Mouse (Mus musculus) kidney, postnatal 14 days (tissue): ENCODE results near the gene Dok5.

Experiments
- DNase-seq: peaks from one replicate; pipeline ENCODE4 v3.0.0; 2022; ENCODE audit warnings: mixed read lengths

The Dok5 gene

DNA sequence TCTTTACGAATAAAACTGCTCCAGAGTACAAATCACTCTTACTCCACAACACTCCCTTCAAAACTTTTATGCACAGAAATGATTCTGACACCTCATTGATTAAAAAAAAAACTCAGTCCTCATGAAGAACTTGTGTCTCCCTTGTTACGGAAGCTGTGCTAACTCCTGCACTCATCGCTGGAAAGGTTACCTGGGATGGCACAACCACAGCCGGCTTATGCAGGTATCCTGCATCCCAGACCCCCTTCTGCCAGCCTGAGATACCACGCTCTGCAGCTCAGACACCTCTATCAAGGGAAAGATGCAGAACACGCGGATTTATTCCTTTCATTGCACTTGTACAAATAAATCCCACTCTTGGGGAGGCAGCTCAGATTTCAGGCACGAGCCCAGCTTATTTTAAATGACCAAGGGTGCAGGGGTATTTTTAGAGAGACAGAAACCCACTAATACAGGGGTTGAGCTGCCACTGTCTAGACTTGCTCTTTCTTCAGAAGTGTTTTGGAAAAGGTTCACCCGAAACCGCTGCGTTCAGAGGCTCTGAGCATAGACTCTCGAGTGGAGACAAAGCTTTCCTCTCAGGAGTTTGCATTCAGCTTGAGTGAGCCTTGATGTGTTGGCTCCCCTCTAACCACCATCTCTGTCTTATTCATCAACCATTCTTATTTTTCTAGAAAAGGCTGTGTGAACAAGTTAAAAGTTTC lies 76.1 kb downstream of the Dok5 start:
- no peak for DNase-seq

DNA sequence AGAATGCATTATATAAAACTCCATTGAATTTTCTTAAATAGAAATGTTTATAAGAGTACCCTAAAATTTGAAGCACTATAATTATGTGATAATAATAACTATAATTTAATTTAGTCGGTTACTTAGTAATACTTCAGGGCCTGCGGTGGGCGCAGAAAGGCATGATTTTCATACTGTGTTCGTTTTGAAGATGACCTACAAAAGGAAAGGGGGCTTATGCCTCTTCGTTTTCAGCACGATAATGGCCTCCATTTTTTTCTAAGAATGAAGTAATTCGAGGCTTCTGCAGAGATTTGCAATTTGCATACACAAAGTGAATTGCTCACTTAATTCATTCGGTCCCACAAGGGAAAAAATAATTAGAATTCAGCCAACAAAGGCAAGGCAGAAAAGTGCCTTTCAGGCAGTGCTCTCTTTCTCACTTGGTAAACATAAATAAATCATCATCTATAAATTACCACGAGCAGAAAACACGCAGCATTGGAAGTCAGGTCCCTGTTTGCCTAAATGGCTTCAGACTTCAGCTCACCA lies 76.7 kb downstream of the Dok5 start:
- no peak for DNase-seq

DNA sequence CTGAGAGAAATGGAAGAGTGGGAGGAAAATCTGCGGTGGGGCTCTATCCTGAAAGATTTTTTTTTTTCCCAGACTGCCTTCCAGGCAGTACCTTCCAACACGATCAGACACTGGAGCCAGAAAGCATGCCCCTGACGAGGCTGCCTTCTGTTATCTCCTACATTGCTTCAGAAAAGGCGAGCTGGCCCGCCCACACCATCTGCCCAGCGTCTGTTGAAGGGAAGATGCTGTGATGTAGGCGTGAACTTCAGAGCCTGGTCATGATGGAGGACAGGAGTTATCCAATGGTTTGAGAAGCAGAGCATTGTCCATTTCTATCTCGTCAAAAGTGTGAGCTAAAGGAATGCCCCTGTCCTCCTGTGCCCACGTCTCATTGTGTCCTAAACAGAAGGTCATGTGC lies 79.7 kb downstream of the Dok5 start:
- DNase-seq = no peak

DNA sequence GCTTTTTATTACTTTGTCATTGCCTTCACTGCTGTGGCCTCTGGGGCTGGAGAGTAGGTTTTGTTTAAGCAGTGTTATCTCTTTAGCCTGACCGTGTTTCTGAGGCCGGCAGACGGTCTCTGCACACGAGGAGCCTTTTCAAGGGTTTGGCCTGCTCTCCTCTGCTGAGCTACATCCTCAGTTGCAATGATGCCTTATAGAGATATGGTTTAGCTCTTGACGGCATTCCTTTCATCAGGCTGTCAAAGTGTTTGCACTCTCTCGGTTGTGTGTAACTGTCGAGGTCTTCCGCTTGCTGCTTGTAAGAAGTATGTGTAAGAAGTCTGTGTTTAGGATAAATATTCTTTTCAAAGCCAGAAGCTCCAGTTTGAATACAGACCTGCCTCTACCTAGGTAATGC lies 84.7 kb downstream of the Dok5 start:
- DNase-seq = no peak

DNA sequence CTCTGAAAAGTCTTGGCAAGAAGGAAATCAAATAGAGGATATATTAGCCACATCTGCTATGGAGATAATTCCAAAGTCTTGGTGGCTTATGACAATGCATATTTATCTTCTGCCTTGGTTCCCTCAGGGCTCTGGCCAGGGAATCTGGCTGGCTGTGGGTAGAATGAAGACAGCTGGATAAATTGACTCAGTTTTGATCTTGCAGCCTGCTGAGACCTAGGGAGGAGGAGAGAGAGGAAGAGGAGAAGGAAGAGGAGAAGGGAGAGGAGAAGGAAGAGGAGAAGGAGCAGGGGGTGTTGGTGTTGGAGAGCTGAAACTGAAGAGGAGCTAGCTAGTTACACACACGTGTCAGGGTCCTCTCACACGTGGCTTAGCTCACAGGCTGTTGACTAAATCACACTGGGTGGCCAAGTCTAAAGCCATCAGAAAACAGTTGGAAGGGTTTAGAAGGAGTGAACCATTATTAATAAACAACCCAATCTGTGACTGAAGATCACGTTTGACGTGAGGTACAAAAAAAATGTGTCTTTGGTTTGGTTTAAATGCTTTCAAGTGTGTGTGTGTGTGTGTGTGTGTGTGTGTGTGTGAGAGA lies 85.6 kb downstream of the Dok5 start:
- DNase-seq = no peak

DNA sequence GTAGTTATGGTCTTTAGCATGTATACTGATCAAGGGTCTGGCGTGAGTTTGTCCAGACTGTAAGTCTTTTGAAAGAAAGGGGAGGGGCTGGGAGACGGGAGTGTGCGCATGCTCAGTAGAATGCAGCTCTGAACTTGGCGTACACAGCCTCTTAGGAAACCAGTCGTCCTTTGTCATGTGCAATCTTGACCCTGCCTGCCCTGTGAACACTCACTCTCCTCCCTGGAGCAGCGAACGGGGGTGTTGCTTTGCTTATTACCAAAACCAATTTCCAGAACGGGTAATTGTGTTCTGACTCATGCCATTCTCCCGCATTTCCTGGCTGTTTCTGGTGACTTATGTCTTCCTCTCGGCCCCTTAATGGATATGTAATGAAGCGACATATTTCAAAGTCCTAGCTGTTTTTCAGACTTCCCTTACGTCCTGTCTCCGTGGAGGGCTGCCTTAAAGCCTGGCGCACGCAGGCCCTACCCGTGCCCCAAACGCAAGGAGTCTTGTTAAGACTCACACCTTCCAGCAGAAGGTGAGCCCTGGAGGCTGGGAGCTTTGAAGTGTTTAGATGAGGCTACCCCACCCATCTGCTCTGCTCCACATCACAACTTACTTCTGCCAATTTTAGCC lies 95.3 kb downstream of the Dok5 start:
- peak; percentile 78 for DNase-seq

DNA sequence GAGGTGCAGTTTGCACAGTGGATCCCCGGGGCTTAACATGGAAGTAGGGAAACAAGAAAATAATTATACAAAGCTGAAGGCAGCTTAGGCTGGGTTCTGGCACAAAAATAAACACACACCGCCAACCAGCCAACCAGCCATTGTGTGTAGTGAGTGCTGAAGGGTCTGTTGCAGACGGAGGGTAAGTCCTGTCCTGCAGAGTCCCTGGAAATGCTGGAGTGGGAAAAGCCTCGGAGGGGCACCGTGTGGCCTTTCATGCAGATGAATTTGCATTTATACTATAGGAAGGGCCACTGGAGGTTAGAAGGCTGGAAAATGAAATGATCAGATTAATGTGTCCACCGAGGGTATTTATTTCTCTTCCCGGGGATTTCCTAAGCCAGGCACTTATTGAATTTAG lies 97.2 kb downstream of the Dok5 start:
- DNase-seq = no peak

DNA sequence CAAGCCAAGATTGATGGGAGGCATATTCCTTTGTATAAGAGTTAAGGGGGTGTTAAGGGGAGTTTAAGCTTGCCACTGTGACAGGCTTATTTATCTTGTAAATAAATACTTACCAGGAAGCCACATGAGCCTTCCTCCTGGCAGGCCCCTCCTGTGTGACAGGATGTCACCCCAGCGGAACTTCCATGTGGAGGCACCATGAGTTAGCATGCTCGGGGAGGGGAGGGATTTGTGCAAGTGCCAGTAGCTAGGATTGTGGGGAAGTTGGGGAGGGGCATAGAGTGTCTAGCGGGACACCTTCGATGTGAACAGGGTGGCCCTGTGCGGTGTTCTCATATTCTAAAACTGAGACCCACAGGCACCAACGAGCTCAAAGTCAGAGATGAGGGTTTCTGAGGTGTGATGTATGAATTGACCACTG lies 97.6 kb downstream of the Dok5 start:
- DNase-seq = peak; percentile 34

DNA sequence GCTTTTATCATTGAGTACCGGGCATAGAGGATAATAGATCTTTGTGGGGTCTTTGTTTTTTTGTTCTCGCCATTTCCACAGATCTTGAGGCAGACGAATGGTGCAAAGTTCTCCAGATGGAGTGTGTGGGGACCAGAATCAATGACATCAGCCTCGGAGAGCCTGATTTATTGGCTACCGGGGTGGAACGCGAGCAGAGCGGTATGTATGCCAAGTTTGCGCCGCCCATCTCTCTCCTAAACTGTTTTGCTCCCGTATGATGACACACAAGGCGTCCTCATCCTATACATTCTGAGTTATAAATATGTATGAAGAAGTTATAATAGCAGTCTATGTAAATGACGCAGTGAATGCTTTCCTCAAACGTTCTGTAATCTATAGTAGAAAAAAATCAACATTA lies 98.4 kb downstream of the Dok5 start:
- no peak for DNase-seq

DNA sequence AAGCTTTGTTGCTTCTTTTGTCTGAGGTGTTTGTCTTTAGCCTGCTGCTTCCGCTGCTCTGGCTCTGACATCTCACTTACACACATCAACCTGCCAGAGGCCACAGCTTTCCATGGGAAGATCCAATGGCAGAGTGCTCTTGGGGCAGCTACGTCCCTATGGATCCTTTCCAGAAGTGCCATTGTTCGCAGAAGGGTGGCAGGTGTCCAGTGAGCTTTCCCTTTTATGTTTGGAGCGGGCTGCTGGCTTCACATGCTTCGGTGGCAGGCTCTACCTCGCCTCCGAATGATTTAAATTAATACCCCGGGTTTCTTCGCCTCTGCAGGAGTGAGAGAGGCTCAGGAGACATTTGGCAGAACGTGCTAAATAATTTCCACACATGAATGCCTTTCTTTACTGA lies 105.3 kb downstream of the Dok5 start:
- DNase-seq = no peak

DNA sequence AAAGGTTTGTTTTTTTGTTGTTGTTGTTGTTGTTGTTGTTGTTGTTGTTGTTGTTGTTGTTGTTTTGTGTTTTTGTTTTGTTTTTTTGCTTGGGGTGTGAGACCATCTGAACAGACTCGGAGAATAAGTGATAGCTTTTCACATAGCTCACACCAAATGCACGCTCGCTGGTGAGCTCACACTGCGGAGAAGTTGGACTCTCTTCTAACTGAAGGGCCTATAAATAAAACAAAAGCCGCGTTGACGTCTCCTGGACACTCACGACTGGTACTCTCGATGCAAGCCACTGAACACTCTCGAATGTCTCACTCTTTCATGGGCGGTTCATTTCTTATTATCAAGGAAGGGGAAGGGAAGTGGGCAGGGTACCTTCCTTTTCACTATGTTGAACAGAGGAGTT lies 105.8 kb downstream of the Dok5 start:
- DNase-seq = no peak

DNA sequence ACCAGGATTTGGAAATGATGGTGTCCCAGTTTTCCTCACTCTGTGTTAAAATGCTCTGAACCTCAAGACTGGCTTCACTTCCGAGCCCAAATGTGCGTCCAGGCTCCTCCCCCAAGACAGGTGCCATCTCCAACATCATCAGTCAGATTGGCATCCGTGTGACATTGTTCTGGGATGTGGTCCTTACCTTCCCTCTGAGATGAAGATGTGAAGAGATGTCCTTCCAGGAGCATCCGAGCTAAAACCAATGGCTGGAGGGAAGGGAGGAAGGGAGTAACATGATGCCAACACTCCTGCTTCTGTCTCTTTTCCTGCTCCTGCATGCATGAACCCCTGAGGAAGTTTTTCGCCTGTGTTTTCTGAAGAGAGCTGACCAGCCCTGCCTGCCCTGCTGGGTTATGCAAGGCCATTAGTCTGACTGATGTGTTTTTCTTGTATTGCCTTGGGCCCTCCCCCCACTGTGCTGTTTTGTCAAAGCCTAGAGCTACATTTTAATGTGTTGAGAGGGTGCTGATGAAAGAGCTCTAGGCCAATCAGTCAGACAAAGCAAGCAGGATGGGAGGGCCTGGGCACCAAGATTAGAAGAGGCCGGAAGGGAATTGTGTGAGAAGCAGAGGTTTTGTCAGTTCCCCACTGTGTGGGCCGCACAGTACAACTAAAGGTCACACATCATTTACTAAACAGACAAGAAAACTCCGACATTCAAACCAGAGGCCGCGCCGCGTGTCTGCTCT lies 106.4 kb downstream of the Dok5 start:
- DNase-seq = peak; percentile 45

DNA sequence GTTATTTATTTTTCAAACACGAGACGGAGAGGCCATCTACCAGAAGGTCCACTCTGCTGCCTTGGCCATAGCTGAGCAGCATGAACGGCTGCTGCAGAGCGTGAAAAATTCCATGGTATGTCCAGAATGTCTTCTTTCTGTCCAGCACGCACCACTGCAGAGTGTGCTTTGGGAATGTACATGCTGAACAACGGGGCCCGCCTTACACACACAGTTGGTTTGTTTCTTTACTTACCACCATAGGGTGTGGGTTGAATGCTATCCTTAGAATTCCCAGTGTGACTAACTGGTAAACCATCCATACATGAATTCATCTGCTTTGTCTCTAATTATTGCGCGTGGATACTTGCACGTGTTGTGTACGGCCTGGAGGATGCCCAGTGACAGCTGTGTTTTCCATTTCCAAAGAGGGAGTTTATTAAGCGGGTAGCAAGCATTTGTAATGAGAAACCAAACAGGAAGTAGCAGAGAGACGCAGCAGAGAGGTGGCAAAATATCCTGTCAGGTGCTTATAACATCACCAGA lies 109.9 kb downstream of the Dok5 start:
- no peak for DNase-seq

DNA sequence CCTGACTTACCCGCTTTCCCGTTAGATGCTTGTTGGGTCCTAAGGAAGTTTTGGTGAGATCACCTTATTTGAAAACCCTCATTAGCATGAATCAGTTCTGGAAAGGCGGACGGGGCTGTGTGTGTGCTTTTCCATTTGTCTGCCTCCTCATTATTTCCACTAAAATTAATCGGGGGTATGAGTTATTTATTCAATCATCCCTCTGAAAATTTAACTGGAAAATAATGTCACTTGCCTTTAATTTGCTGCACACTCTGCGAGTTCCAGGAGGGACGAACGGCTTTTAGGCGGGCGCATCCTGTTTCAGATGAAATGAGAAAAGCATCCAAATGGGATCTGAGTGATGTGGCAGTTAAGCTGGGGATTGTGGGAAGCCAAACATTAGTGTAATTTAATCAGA lies 113.9 kb downstream of the Dok5 start:
- no peak for DNase-seq

DNA sequence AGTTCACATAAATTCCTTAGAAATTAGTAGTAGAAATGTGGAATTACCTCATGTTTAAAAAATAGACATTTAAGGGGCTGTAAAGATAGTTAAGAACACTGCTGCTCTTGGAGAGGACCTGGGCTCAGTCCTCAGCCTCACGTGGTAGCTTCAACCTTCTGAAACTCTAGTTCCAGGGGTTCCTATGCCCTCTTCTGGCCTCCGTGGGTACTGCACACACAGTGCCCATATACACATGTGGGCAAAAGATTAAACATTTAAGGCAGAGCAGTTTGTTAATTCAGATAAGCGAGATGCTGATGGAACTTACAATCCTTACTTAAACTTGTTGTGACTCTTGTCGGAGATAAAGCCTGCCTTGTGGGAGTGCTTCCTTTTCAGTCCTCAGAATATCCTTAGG lies 118.5 kb downstream of the Dok5 start:
- DNase-seq = no peak

DNA sequence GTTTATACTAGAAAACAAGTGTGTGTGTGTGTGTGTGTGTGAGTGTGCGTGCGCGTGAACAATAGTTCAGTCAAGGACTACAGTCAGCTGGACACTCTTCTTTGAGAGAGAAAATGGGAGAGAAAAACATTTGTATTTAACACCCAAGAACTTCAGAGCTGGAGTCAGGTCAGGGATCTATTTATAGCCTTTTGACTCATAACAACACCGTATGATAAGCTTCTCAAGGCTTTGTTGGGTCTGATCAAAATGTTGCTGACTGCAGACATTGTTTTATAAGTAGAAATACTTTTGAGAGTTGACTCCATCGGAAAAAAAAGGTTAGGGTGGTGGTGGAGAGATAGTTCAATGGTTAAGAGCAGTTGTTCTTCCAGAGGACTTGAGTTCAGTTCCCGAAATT lies 120.7 kb downstream of the Dok5 start:
- no peak for DNase-seq

DNA sequence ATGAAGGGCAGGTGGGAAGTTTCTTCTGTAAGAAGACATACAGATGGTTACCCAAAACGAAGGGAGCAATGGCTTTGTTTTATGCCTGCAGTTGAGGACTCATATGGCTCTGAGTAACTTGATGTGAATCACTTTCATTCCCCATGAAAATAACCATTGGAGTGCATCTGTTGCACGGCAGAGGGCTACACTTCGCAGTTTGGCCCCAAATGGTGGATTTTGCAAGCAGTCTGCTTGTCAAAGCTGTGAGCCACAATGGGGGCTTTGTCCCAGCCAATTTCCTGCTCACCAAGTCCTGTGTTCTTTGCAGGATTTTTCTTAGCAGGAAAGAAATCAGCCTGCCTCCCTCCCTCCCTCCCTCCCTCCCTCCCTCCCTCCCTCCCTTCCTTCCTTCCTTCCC lies 123.6 kb downstream of the Dok5 start:
- no peak for DNase-seq

DNA sequence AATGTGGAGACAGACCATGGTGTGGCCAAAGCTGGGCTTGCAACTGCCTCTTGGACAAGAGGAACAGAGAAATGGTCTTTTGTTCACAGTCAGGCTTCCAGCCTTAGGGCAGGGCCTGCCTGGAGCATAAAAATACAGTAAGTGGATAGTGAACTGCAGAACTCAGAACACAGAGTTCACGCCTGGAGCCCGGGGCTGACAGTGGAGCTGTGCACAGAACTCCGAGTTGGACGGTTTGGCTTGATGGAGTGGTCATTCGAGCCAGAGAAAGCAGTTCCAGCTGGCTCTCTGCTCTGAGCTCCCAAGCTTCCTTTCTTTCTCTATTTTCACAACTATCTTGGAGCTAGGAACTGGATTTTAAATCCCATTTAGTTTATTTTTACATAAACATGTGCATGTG lies 124.5 kb downstream of the Dok5 start:
- peak; percentile 28 for DNase-seq

DNA sequence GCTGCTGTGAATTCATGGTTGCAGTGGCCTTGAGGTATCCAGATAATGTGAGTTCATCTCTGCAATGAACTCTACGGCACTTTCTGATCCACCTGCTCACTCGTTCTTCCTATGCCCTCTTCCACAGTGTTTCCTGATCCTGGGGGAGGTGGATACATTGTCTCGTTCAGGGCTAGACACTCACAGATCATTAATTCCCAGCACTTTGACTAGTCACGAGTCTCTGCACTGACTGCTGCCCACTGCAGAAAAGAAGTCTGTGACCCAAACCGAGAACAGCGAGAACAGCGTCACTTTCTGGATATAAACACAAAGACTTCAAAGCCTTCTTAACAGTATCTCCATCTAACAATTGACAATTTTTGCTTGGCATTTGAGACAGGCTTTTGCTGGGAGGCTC lies 125.9 kb downstream of the Dok5 start:
- DNase-seq = no peak

DNA sequence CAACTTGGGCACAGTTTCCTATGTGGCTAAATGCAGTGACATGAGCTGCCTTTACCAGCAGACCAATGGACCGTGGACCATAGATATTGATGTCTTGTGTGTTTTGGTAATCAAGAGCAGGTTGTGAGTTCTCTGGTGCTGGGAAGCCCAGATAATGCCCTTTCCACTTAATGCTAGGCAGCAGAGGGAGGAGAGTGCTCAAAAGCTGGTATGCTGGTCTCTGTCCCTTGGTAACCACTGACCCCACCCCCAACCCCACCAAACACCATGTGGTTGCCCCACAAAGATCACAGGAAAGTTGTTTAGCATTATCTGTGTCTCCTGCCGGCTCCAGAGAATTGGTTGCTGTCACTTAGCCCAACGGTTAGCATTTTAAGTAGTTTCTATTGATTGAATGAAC lies 127.0 kb downstream of the Dok5 start:
- no peak for DNase-seq

DNA sequence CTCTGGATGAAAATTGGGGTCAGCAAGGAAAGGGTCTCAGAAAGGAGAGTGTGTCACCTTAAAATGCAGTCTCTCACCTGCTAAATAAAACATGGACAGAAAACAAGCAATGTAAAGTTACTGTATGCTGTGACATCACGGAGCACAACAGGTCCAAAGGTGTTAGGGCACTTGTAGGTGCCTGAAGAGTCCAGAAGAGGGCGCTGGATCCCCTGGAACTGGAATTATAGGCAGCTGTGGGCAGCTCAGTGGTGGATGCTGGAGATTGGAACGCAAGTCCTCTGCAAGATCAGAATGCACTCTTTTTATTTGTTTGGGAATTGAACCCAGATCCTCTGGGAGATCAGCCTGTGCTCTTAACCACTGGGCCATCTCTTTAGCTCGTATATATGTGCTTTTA lies 129.0 kb downstream of the Dok5 start:
- no peak for DNase-seq

DNA sequence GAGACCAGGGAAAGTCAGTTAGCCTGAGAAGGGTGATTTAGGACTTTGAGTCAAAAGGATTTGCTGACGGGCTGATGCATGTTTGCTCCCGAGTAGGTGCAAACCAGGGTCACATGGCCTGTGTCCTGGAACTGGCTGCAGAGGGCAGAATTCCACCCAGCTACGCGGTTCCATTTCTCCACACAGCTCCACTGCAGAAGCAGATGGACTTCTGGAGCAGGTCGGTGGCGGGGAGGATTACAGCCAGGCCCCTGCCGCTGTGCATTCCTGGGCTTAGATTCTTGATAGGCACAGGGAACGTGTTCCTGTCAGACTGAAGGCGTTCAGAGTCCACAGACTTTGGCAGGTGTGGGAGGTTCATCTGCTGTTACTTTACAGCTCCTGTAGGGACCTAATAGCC lies 131.2 kb downstream of the Dok5 start:
- DNase-seq = peak; percentile 48

DNA sequence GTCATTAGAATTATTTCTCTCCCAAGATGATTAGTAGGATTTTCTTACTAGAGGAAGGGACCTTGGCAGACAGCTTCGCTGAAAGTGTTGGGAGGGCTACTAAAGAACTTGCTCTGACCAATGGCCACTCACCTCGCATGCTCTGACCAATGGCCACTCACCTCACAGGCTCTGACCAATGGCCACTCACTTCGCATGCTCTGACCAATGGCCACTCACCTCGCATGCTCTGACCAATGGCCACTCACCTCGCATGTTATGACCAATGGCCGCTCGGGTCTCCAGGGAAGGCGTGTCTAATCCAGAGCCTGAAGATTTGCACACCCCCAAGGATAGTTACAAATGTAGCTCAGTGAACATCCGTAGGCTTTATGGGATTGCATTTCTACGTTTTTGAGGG lies 131.6 kb downstream of the Dok5 start:
- DNase-seq = no peak
